Mouse (Mus musculus) embryonic fibroblast, embryonic 13.5 days (primary cell): Measurements from ENCODE around the gene Pvr. TPM values are rescaled to one million over a fixed set of nuclear protein-coding genes. Genes with fewer than 3 reads are reported as not detected.

Experiments used
- H3K27ac ChIP-seq: 2 replicates; pipeline ENCODE4 v1.5.1; 2012; ENCODE audit warnings: low read length, control low read depth, inconsistent platforms; ENCODE audit not compliant: insufficient read depth
- H3K4me1 ChIP-seq: 2 replicates; pipeline ENCODE4 v1.6.1; 2011; ENCODE audit warnings: low read length; ENCODE audit not compliant: control insufficient read depth, insufficient read depth
- H3K4me3 ChIP-seq: 2 replicates; pipeline ENCODE4 v1.5.1; 2011; ENCODE audit warnings: mild to moderate bottlenecking, control low read depth, low read length; ENCODE audit not compliant: insufficient read depth
- CTCF ChIP-seq: IDR thresholded peaks from 2 replicates; pipeline ENCODE4 v1.5.1; 2011; ENCODE audit warnings: mild to moderate bottlenecking, control low read depth, low read length, moderate library complexity, borderline replicate concordance; ENCODE audit not compliant: insufficient read depth
- POLR2A ChIP-seq: IDR thresholded peaks from 2 replicates; pipeline ENCODE4 v1.6.1; 2011; ENCODE audit warnings: low read depth, mild to moderate bottlenecking, control low read depth, low read length, moderate library complexity
- polyA plus RNA-seq: library from polyadenylated mRNA; stranded (reverse); fragments of >200 nt; gene quantifications from 2 replicates; pipeline ENCODE4 v1.2.4, GENCODE M21; 2011; ENCODE audit warnings: low read depth; ENCODE audit not compliant: missing spikeins, insufficient read length

Gene Pvr
- polyA plus RNA-seq: 54.1 and 65.0 TPM in 2 replicates

DNA sequence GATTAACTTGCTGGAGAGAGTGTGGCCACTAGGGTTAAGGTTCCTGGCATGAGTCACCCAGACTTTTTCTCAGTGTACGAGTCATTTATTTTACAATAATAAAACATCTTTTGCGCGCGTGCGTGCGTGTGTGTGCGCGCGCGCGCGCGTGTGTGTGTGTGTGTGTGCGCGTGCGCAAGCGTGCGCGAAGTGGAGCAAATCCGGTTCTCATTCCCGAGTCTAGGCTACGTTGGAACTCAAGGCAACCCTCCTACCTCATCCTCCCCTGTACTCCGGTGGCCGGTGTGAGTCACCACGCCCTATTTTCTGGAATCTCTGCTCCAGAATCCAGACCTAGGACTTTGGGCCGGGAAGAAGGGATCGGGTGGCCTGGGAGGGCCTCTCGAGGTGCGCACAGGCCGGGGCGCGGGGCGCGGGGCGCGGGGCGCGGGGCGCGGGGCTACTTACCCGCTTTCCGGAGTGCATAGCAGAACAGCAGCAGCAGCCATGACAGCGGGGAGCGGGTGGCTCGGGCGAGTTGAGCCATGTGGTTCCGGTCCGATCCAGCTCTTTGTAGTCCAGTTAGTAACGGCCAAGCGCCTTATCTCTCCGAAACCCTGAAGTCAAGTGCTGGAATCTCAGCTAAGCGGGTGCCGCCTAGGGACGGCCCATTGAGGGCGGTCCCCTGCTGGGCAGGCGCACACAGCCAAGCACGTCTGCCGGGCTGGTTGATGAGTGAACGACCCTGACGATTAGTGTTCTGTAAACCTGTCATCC, at the start of gene Pvr:
Pvr (minus strand) TSS at position 655 of the 756 bp plus-strand sequence.
- Histone ChIP-seq H3K4me3 (peak within 1 kb of the TSS; percentile 80), H3K4me1 (no peaks in the 10 kb centered on the region), H3K27ac (peak within 1 kb of the TSS; percentile 73)
- peak; percentile 97 for TF ChIP-seq POLR2A
- TF ChIP-seq CTCF: no peak

DNA sequence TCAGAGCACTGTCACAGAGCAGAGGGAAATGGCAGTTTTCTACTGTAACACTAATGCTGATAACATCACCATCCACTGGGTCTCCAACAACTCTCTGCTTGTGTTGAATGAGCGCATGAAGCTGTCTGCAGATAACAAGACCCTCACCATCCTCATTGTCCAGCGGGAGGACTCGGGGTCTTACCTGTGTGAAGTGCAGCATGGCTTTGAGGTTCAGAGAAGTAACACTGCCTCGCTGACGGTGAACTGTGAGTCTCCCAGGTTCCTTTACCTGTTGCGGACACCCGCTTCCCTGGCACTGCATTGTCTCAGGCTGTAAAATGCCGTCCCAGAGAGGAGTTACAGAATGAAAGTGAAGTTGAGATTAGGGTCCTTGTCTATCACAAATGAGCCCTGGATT, 49.2 kb upstream of the Pvr start:
- Histone ChIP-seq H3K4me3 (no peak overlapping the region), H3K4me1 (no peaks in the 10 kb centered on the region), H3K27ac (no peak overlapping the region)
- TF ChIP-seq POLR2A (no peak), CTCF (no peak)

DNA sequence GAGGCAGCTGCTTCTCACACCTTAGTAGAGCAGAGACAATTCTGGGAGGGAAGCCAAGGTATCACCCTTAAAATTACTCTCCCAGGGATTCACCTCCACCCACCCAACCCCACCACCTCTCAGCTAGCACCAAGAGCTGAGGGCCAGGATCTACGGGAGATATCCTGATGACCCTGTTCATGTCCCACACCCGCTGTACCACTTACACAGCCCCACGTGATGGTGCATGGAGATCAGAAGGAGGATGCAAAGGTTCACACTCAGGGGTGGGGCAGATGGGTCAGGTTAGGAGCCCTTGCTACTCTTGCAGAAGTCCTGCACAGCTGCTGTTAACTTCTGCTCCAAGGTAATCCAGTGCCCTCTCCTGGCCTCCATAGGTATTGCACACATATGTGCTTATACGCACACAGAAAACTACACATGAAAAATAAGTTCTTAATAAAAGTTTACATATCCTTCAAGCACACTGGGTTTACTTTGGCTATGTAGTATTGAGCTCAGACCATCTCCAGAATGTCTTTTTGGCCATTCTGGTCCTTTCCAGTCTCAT, 48.7 kb upstream of the Pvr start:
- TF ChIP-seq POLR2A (no peak), CTCF (no peak)
- no peak overlapping the region for H3K4me3 ChIP-seq
- no peak overlapping the region for H3K27ac ChIP-seq
- H3K4me1 ChIP-seq: no peaks in the 10 kb centered on the region

DNA sequence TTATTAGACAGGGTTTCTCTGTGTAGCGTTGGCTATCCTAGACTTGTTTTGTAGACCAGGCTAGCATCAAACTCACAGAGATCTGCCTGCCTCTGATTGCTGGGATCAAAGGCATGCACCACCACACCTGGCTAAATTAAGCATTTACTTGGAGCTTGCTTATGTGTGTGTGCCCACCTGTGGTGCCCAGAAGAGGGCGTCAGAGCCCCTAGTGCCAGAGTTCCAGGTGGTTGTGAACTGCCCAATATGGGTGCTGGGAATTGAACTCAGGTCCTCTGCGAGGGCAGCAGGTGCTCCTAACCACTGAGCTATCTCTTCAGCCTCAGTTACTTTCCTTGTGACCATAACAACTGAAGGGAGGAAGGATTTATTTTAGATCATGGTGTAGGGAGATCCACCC, 48.1 kb upstream of the Pvr start:
- Histone ChIP-seq H3K4me3 (no peak overlapping the region), H3K27ac (no peak overlapping the region), H3K4me1 (no peaks in the 10 kb centered on the region)
- TF ChIP-seq POLR2A (no peak), CTCF (no peak)

DNA sequence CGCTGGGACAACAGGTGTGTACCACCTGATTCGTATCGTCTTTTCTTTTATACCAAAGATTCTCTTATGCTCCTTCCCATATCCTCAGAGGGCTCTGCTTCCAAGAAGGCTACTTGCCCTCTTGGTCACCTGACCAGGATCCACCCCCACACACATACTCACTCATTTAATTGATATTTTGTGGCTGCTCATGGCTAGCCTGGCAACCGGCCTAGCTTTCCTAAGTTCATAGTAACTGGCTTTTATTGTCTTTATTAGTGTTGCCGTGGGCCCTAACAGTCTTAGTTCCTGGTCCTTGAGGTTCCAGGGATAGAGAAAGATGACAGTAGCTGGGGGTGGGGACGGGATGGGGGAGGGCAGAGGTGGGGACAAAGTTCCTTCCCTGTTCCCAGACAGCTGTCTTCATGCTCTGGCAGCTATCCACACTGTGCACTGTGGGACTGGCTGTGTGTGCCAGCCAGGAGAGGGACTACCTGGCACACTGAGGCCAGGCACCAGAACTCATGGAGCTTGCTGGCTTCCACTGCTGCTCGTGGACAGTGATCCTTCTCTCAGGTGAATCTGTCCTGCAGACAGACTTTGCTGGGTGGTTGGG, 44.1 kb upstream of the Pvr start, which contains the start of gene Ceacam20:
Ceacam20 (plus strand) TSS at position 428 of the 595 bp plus-strand sequence.
- Histone ChIP-seq H3K27ac (no peak within 1 kb of the TSS), H3K4me3 (no peak within 1 kb of the TSS), H3K4me1 (no peaks in the 10 kb centered on the region)
- TF ChIP-seq CTCF: no peak

DNA sequence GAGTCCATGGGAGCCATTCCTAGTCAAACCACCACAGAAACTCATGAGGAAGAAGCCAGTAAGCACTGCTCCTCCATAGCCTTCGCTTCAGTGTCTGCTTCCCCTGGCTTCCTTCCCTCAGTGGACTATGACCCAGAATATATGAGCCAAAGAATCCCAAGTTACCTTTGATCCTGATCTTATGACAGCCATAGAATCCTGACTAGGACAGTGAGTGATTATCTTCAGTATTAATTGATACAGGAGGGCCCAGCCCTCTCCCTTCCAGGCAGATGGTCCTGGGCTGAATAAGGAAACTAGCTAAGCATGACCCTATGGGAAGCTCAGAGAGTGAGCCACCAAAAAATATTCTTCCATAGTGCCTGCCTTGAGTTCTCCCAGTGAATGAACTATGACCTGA, 41.5 kb upstream of the Pvr start:
- Histone ChIP-seq H3K4me1 (no peaks in the 10 kb centered on the region), H3K4me3 (no peak overlapping the region), H3K27ac (no peak overlapping the region)
- TF ChIP-seq CTCF (no peak), POLR2A (no peak)

DNA sequence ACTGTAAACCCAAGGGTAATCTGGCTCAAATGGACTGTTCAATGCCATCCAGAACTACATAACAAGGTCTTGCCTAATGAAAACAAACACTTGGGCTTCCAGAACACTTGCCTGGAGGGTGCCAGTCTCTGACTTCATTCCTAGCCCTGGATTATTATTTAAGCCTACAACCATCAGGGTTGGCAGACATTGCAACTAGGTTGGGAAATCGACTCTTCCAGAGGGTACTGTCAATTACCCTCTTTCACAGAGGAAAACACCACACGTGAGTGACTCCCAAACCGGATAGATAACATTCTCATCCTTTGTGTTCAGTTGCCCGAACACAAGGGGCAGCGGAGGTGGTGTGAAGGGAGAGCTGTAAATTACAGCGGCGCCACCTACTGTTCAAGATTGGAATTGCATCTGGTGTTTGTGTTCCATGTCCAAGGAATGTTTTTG, 35.4 kb upstream of the Pvr start:
- no peaks in the 10 kb centered on the region; the same call in none of the 2 replicates for H3K4me1 ChIP-seq

DNA sequence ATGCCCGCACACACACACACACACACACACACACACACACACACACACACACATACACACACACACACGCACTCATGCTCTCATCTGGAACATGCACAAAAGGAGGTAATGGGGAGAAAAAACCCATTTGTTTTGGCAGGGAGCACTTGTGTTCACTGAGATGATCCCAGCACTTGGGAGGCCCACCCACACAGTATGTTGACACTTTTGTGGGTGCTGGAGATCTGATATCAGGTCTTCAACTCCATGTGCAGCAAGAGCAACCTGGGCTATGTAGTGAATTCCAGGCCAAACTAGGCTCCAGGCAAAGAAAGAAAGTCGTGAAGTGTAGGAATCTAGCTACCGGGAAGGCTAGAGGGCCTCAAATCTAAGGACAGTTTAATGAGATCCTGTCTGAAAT, 34.9 kb upstream of the Pvr start:
- no peaks in the 10 kb centered on the region; the same call in none of the 2 replicates for H3K4me1 ChIP-seq
- H3K27ac ChIP-seq: no peak overlapping the region
- TF ChIP-seq POLR2A: no peak
- no peak overlapping the region for H3K4me3 ChIP-seq

More for the DNA sequence above, 35.4 kb upstream of the Pvr start:
- TF ChIP-seq CTCF (peak; percentile 82; the same call in 1 of the 2 replicates), POLR2A (no peak)
- Histone ChIP-seq H3K27ac (no peak overlapping the region), H3K4me3 (no peak overlapping the region)

DNA sequence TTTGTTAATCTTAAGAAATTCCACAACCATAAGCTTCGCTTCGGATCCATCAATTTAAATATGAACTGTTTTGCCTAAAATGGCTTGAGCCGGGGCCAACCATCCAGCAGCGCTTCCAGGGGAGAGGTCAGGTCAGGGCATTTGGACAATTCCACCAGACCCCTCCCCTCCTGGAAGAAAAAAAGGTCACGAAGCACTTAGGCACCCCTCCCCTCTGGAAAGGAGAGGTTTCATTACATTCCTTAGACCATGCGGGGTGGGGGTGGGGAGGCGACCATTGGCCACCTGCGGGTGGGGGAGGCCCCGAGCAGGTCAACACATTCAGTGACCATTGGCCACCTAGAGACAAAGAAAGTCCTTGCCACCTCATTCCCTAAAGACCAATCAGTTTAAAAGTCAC, 32.1 kb upstream of the Pvr start:
- peak overlapping the region; percentile 67; the same call in 1 of the 2 replicates for H3K27ac ChIP-seq
- TF ChIP-seq POLR2A: no peak
- no peak for TF ChIP-seq CTCF
- no peak overlapping the region for H3K4me3 ChIP-seq
- no peaks in the 10 kb centered on the region; the same call in none of the 2 replicates for H3K4me1 ChIP-seq
